Mouse (Mus musculus) gastrocnemius, adult 18-20 months (tissue): Measurements from ENCODE around the gene Cphx3. TPM values are rescaled to one million over a fixed set of nuclear protein-coding genes. Genes with fewer than 3 reads are reported as not detected.
"Not testable (repeated sequence)": the region's sequence is repeated elsewhere in the genome, so short reads cannot be mapped to it uniquely, and the experiment has no call there.

ENCODE experiments used
- DNase-seq: peaks from one replicate; pipeline ENCODE4 v3.0.0; 2021; ENCODE audit warnings: low spot score
- total RNA-seq, 2 experiments: library from RNA; stranded (reverse); gene quantifications; 2 replicates each; pipeline ENCODE4 v1.2.3; 2021

Gene Cphx3
- total RNA-seq, 2 experiments from 2014 or later: not detected

DNA sequence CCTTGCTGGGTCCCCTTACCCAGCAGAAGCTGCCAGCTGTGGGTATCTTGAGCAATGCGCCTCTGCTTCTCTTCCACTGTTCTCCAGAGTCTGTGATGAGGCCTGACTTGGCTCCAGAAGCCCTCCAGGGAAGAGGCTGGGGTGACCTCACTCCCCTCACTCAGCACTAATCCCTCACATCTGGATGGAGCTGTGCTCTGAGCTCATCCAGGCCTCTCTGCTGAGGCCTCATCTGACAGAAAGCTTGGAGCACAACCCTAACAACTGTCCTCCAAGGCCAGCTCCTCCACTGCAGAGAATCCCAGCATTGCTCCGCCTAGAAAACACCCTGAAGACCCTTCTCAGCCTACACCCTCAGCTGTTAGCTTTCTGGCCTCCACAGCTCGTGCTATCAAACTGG, 91.9 kb downstream of the Cphx3 start:
- DNase-seq: not testable (repeated sequence)

DNA sequence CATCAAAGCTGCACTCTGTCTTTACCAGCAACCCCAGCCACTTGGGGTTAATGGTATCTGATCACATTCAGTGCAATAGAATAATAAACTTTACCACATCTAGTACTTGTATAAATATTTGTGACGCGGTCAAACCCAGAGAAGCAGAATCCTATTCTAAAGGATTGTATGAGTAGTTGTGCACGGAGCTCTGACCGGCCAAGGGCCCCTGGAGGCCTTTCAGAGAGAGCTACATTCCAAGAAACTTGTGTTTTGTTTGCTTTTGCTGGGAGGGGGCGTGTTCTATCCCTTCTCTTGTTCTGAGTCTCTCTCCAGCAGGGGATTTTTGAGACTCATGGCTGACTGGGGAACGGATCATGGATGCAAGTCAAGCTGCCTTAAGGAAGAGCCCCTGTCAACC, 92.9 kb downstream of the Cphx3 start:
- DNase-seq: not testable (repeated sequence)

DNA sequence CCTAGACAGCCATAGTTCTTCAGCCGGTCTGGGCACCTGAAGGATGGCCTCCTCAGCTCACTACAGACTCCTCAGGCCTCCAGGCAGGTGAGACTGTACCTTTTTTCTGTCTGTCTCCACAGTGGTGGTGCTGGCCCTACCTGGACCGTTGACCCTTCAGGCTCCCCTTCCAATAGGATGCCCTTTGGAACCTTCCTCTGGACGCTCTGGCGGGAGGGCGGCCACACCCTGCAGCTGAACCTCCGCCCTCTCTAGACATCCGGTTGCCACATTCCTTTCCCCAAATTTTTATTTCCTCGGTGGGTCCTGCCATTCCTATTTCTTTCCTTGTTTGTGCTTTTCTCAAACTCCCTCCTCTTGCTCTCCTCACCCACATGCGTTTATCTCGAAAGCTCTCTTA, 99.6 kb downstream of the Cphx3 start:
- DNase-seq: not testable (repeated sequence)

DNA sequence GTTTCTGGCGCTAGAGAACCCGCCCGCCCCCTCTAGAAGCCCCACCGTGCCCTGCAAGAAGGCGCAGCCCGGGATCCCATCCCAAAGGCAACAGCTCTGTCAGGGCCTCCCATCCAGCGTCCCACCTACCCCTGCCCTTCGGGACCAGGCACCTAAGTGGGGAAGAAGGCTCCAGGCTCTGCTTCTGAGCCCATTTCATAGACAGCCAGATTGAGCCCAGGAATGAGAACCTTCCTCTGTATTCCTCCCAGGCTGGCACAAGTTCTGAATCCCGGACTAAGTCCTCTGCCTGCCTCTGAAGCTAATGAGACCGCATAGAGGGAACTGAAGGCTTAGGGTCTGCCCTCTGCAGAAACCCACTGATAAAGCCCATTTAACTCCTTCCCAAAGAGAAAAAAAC, 100.3 kb downstream of the Cphx3 start, which contains the start of gene Plac9b:
Gene Plac9b, minus strand, starts transcription at position 101 of the 400 bp plus-strand sequence.
- not testable (repeated sequence) for DNase-seq

DNA sequence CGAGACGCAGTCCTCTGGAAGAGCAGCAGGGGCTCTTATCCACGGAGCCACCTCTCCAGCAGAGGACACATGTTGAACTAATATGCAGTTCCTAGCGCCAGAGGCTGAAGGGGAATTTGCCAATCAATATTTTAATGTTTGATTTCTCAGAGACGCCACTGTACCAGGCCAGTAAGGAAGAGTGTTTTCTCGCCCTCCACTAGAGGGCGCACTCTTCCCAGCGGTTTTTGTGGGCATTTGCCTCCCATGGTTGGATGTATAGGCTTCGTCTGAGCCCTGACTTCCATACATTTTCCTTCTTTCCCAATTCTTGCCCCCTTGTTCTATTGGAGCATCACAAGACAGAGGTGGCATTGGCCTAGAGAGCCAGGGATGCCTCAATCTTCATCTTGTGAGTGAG, 104.5 kb downstream of the Cphx3 start:
- DNase-seq: not testable (repeated sequence)

DNA sequence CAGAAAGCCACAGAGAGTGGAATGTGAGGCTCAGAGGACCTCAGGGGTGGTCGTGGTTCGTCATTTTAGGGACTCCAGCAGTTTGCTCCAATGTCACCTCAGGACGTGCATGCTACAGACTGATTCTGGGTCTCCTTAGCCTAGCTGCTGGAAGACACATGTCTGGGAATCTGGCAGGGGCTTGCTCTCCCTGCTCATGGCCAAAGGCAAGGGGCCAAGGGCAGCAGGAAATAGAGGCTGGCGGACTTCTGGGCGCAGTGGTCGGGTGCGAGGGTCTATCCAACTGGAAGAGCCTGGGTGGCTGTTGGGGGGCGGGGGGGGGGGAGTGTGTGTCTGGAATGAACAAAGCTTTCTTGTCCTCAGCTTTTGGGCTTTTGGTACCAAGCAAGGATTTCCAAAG, 106.3 kb downstream of the Cphx3 start:
- not testable (repeated sequence) for DNase-seq

DNA sequence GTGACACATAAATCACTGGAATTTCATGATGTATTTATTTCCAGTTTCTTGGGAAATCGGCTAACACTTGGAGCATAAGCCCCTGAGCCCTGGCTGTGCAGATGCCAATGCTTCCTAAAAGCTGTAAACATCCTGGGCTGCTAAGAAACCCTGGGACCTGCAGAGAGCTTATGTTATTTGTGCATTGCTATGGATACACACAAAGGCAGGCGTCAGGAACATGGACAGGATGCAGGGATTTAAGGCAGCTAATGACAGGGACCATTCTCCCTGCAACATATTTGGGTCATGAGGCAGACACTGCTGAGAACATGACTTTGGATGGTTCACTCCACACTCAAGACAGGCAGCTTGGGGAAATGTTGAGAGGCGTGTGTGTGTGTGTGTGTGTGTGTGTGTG, 115.8 kb downstream of the Cphx3 start:
- not testable (repeated sequence) for DNase-seq

DNA sequence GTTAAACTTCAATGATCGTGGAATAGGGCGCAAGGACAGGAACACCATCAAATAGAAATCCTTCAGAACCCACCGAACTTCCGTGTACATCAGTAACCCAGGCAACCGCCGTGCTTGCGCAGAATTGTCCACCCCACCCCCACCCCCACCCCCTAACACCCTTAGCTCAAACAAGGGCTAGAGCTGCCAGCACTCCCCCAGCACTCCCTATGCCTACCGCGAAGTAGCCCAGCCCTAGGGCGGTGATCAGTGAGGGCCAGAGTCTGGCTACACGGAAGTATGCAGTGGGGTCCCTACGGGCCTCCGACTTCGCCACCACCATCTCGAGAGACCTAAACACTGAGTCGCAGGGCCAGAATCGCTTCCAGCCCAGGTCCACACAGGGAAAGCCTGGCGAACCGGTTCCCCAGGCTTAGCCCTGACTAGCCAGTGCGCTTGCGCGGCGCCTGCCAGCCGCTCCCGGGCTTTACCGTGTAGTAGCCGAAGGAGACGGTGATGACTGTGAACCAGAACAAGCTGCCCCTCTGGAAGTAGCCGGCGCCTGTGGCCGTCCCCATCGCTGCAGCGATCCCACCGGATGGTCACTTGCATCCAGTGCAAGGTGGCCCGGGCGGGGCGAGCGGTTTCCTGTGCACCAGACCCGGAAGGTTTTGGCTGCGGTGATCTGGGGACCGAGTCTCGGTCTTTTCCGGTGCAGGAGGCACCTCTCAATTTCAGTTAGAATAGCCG, 124.3 kb downstream of the Cphx3 start:
- not testable (repeated sequence) for DNase-seq

DNA sequence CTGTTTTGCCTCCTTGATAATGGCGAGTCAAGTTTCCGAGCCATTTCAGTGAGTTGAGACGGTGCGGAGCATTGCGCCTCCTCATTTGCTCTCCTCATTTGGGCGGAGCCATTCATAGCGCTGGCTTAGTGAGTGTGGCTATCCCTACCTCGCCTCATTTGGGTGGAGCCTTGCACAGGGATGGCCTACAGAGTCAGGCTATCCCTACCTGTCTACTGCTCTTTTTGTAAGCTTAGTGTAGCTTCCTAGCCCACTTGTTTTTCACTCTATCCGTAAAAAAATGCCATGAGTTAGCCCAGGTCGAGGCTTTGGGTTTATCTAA, 124.8 kb downstream of the Cphx3 start, which contains the start of gene Tmem254b:
Gene Tmem254b, minus strand, starts transcription at position 116 of the 322 bp plus-strand sequence.
- DNase-seq: not testable (repeated sequence)

DNA sequence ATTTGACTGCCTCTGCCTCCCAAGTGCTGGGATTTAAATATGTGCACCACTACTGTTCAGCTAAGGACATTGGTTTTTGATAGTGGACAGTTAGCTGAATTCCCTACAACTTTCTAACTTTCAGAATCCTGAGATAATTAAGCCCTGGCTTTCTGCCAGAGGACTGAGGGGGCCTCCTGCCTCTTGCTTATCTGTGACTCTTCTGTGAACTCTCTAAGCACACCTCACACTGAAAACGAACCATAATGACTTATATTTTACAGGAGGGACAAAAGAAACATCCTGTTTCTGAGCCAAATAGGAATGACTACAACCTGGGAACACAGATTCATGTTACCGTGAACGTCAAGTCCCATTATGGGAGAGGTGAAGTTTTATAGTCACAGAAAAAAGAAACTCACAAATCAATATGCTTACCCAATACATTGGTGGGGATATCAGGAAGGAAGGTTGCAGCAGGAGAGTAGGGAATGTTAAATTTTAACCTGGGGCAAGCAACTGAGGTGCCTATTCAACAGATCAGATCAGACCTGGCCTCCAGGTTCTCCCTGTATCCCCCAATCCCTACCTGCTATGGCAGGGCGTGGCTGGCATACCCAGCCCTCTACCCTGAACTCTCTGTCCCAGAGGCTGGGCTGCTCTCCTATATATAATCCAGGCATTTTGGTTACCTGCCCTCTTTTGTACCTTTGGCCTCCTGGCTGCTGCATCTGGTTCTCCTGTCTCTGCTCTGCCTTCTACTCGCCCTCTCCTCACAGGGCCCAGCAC, 134.3 kb downstream of the Cphx3 start:
- DNase-seq: not testable (repeated sequence)

DNA sequence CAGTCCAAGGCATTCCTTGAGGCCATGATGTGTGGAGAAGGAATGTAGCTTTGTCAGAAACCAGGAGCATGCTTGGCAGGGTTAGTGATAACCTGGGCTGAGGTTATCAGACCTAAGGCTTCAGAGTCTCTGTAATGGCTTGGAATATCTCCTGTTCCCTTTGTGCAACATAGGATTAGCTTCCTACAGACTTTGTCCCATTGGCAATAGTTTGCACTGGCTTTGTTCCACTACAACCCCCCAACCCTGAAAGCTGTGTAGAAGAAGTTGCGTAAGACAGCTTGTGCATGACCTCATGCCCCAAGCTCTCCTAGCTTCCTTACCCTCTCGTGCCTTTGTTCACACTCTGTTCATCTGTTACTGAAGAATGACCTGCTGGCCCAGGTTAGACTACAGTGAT, 155.1 kb downstream of the Cphx3 start:
- not testable (repeated sequence) for DNase-seq

DNA sequence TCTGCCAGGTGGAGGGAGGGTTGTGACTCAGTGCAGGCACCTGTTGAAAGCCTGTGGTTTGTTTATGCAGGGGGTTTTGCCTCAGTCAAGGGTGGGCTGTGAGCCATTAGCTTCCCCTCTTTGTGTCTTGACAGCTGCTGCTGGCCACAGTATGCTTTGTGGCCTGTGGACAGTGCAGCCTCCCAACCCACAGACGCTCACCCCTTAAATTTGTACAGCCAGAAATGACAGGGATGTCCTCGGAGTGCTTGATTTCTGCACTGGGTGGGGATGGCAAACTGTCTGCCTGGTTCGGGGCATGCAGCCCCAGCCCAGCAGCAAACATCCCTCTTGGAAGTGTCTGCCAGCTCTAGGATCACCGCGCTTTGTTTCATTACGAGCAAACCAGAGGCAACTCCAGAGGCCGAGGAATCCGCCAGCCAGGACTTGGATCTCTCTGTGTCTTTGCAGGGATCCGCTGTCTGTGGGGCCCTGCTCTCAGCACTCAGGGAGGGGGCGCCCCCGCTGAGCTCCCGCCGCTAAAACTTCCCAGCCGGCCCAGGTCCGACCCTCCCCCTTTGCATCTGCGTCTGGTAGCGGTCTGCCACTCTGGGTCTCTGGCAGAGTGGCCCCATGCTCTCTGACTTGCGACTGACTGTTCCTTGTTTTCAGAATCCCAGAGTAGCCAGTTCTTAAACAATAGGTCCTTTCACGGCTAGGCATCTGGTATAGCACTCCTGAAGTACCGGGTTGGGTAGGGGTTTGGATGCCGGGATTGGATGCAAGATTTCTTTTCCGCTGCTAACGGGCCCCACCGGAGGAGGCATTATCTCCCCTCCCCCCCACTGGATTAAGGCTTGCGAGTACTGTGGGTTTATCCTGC, 175.9 kb downstream of the Cphx3 start, which contains the start of gene Duxbl3:
Gene Duxbl3, plus strand, starts transcription at position 207 of the 862 bp plus-strand sequence.
- not testable (repeated sequence) for DNase-seq

DNA sequence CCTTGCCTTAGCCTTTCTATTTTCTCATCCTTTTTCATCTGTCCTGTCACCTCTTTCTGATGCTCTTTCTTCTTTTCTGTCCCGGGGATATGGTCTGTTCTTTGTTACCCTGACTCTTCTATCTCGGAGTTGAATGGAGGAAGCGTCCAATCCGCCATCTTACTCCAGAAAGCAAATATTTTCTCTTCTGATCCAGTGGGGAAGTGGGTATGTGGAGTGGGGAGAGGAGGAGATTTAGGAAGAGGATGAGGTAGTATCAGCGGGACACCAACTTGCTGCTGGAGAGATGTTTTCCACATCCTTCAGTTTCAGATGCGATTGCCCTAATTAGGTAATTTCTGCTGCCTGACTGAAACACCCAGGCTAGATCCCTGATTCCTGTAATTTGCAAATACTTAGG, 176.6 kb downstream of the Cphx3 start:
- DNase-seq: not testable (repeated sequence)

Other genes starting within 250 kb of the Cphx3 start
- gene Anxa11, start 240.1 kb upstream of the Cphx3 start, total RNA-seq: 100 to 1,000 TPM; 100 to 102 TPM
- 1 to 10 TPM; 2.2 to 4.1 TPM for gene Plac9a, start 179.2 kb upstream of the Cphx3 start, total RNA-seq
- gene Tmem254a, start 154.6 kb upstream of the Cphx3 start, total RNA-seq: under 1 TPM; 0.25 to 0.26 TPM
- not detected for gene Cphx1, start 144.0 kb upstream of the Cphx3 start, total RNA-seq
- not detected for gene Duxbl1, start 103.7 kb upstream of the Cphx3 start, total RNA-seq
- 10 to 100 TPM in 1 of 2 experiments, 1 to 10 TPM in 1; 8.2 to 16.4 TPM for gene Gm9780, start 39.6 kb upstream of the Cphx3 start, total RNA-seq
- gene Tmem254c, start 14.9 kb upstream of the Cphx3 start, total RNA-seq: 1 to 10 TPM in 1 of 2 experiments, under 1 TPM in 1; 0.76 to 1.3 TPM
- gene Cphx2, start 781 bp upstream of the Cphx3 start, total RNA-seq: not detected
- gene Duxbl2, start 36.1 kb downstream of the Cphx3 start, total RNA-seq: not detected
- gene Plac9b, start 100.2 kb downstream of the Cphx3 start, total RNA-seq: 10 to 100 TPM; 29.3 to 34.0 TPM
- 1 to 10 TPM in 1 of 2 experiments, under 1 TPM in 1; 0.48 to 2.4 TPM for gene Tmem254b, start 124.7 kb downstream of the Cphx3 start, total RNA-seq
- not detected for gene Duxbl3, start 175.7 kb downstream of the Cphx3 start, total RNA-seq